Mouse (Mus musculus) lung, postnatal 0 days (tissue): Measurements from ENCODE around the gene Olfr686. TPM values are rescaled to one million over a fixed set of nuclear protein-coding genes. Genes with fewer than 3 reads are reported as not detected.

Experiments used
- ATAC-seq: fragments of 200-750 bp; cut with Nextera tagmentation; 2 replicates; pipeline ENCODE4 v1.8.0; 2017; ENCODE audit warnings: moderate library complexity
- DNase-seq: peaks from one replicate; pipeline ENCODE4 v3.0.0-alpha.2; 2016; ENCODE audit warnings: low spot score
- H3K27ac ChIP-seq: fragments of 300-500 bp; sonication (generic); 2 replicates; pipeline ENCODE4 v1.5.1; 2014; ENCODE audit warnings: antibody characterized with exemption, mild to moderate bottlenecking, low read length, mixed read lengths
- H3K27me3 ChIP-seq: fragments of 300-500 bp; sonication (generic); replicated peaks from 2 replicates; pipeline ENCODE4 v1.6.1; 2014; ENCODE audit warnings: low read length, mixed read lengths; ENCODE audit not compliant: insufficient read depth
- H3K36me3 ChIP-seq: fragments of 300-500 bp; sonication (generic); 2 replicates; pipeline ENCODE4 v1.6.1; 2014; ENCODE audit warnings: low read length, mixed read lengths; ENCODE audit not compliant: insufficient read depth
- H3K4me1 ChIP-seq: fragments of 300-500 bp; sonication (generic); 2 replicates; pipeline ENCODE4 v1.6.1; 2014; ENCODE audit warnings: antibody characterized with exemption, low read depth, low read length, mixed read lengths; ENCODE audit not compliant: insufficient read depth
- H3K4me2 ChIP-seq: fragments of 300-500 bp; sonication (generic); replicated peaks from 2 replicates; pipeline ENCODE4 v1.6.1; 2014; ENCODE audit warnings: low read depth, mild to moderate bottlenecking, low read length, moderate library complexity, mixed read lengths
- H3K4me3 ChIP-seq: fragments of 300-500 bp; sonication (generic); 2 replicates; pipeline ENCODE4 v1.5.1; 2014; ENCODE audit warnings: low read depth, low read length
- H3K9ac ChIP-seq: fragments of 300-500 bp; sonication (generic); replicated peaks from 2 replicates; pipeline ENCODE4 v1.6.1; 2014; ENCODE audit warnings: low read depth, mild to moderate bottlenecking
- H3K9me3 ChIP-seq: fragments of 300-500 bp; sonication (generic); 2 replicates; pipeline ENCODE4 v1.6.1; 2016; ENCODE audit warnings: low read length, mixed read lengths
- CTCF ChIP-seq: IDR thresholded peaks from 2 replicates; pipeline ENCODE4 v1.5.1; 2016; ENCODE audit warnings: antibody characterized with exemption, mild to moderate bottlenecking
- EP300 ChIP-seq: IDR thresholded peaks from 2 replicates; pipeline ENCODE4 v1.6.1; 2016; ENCODE audit warnings: antibody characterized with exemption, mild to moderate bottlenecking, control low read depth
- WGBS: fragments of 180-500 bp; shearing (Covaris S2); extraction: QIAGEN DNeasy Blood & Tissue Kit; methylation state at CpG from one replicate; pipeline ENCODE4 v1.1.7; 2014; 5-methylcytosine and 5-hydroxymethylcytosine counted together
- polyA plus RNA-seq: library from polyadenylated mRNA; unstranded; fragments of >200 nt; fragmentation: Nextera tagmentation; extraction: Ambion mirVana; gene quantifications from 2 replicates; pipeline ENCODE4 v1.2.1, GENCODE M21; 2015

Olfr686 gene
- polyA plus RNA-seq, 1 experiment from 2014 or later = not detected

GRCm38 (mm10) chr7:105226072-105226471 is 18.8 kb upstream of the Olfr686 start:
- no peak overlapping the region for H3K9ac ChIP-seq
- no peak overlapping the region for H3K4me2 ChIP-seq
- no peak overlapping the region for H3K4me3 ChIP-seq
- no peaks in the 10 kb centered on the region for H3K4me1 ChIP-seq
- H3K36me3 ChIP-seq = no peaks in the 10 kb centered on the region
- no peak overlapping the region for H3K27ac ChIP-seq
- DNase-seq (no peak), ATAC-seq (no peak)
- H3K9me3 ChIP-seq = no peaks in the 10 kb centered on the region
- TF ChIP-seq CTCF (peak; percentile 26; the same call in 1 of the 2 replicates), EP300 (no peak)
- H3K27me3 ChIP-seq = no peaks in the 10 kb centered on the region

GRCm38 (mm10) chr7:105218281-105218680 is 11.0 kb upstream of the Olfr686 start:
- Histone ChIP-seq H3K36me3 (no peaks in the 10 kb centered on the region), H3K9me3 (no peaks in the 10 kb centered on the region), H3K4me1 (no peaks in the 10 kb centered on the region), H3K9ac (no peak overlapping the region), H3K4me2 (no peak overlapping the region), H3K27me3 (no peaks in the 10 kb centered on the region), H3K27ac (no peak overlapping the region), H3K4me3 (no peak overlapping the region)
- no peak for ATAC-seq
- DNase-seq = no peak
- WGBS = 61% methylated on average over 4 of the region's 4 CpGs
- TF ChIP-seq CTCF (no peak), EP300 (no peak)

- no peak for TF ChIP-seq EP300
- no peak for TF ChIP-seq CTCF
Measured at GRCm38 (mm10) chr7:105214761-105215160, 7.5 kb upstream of the Olfr686 start.

GRCm38 (mm10) chr7:105185912-105186311 is 21.4 kb downstream of the Olfr686 start, which contains the start of gene Olfr685:
Gene Olfr685 (minus strand): TSS chr7:105186012.
- ATAC-seq (no peak), DNase-seq (no peak)
- no peaks in the 10 kb centered on the region for H3K9me3 ChIP-seq
- no peak within 1 kb of the TSS for H3K4me2 ChIP-seq
- TF ChIP-seq EP300 (no peak), CTCF (no peak)
- H3K4me3 ChIP-seq = no peak within 1 kb of the TSS
- H3K4me1 ChIP-seq = no peaks in the 10 kb centered on the region
- H3K36me3 ChIP-seq = no peaks in the 10 kb centered on the region
- H3K9ac ChIP-seq = no peak within 1 kb of the TSS
- no peaks in the 10 kb centered on the region for H3K27me3 ChIP-seq
- H3K27ac ChIP-seq = no peak within 1 kb of the TSS
- WGBS = 87% methylated on average over 1 of the region's 1 CpGs

More at GRCm38 (mm10) chr7:105214761-105215160, 7.5 kb upstream of the Olfr686 start:
- no peak for DNase-seq
- no peaks in the 10 kb centered on the region for H3K4me1 ChIP-seq
- no peaks in the 10 kb centered on the region for H3K9me3 ChIP-seq
- ATAC-seq = no peak
- H3K4me3 ChIP-seq = no peak overlapping the region
- no peak overlapping the region for H3K4me2 ChIP-seq
- WGBS = 50% methylated on average over 1 of the region's 1 CpGs
- no peaks in the 10 kb centered on the region for H3K27me3 ChIP-seq
- H3K36me3 ChIP-seq = no peaks in the 10 kb centered on the region
- H3K9ac ChIP-seq = no peak overlapping the region
- no peak overlapping the region for H3K27ac ChIP-seq

- Histone ChIP-seq H3K4me3 (no peak overlapping the region), H3K4me2 (no peak overlapping the region), H3K4me1 (no peaks in the 10 kb centered on the region), H3K36me3 (no peaks in the 10 kb centered on the region), H3K27ac (no peak overlapping the region), H3K27me3 (no peaks in the 10 kb centered on the region), H3K9ac (no peak overlapping the region), H3K9me3 (no peaks in the 10 kb centered on the region)
- 35% methylated on average over 4 of the region's 4 CpGs for WGBS
- TF ChIP-seq EP300 (no peak), CTCF (peak; percentile 73)
- ATAC-seq (no peak), DNase-seq (peak; percentile 54)
Measured at GRCm38 (mm10) chr7:105170773-105171172, 36.5 kb downstream of the Olfr686 start.

GRCm38 (mm10) chr7:105163553-105163952 is 43.7 kb downstream of the Olfr686 start, which contains the start of gene Olfr684:
Gene Olfr684 (minus strand): TSS chr7:105163653.
- Histone ChIP-seq H3K4me1 (no peaks in the 10 kb centered on the region), H3K4me2 (no peak within 1 kb of the TSS), H3K36me3 (no peaks in the 10 kb centered on the region), H3K4me3 (no peak within 1 kb of the TSS), H3K27ac (no peak within 1 kb of the TSS), H3K27me3 (no peaks in the 10 kb centered on the region), H3K9ac (no peak within 1 kb of the TSS), H3K9me3 (no peaks in the 10 kb centered on the region)
- TF ChIP-seq CTCF = no peak
- TF ChIP-seq EP300 = no peak
- DNase-seq (no peak), ATAC-seq (no peak)
- 65% methylated on average over 1 of the region's 1 CpGs for WGBS

Other genes starting within 250 kb of the Olfr686 start
- not detected in 2 replicates for gene Olfr670, start 244.9 kb downstream of the Olfr686 start, polyA plus RNA-seq
- gene Olfr671, start 228.4 kb downstream of the Olfr686 start, polyA plus RNA-seq = not detected in 2 replicates
- not detected in 2 replicates for gene Olfr672, start 205.5 kb downstream of the Olfr686 start, polyA plus RNA-seq
- not detected in 2 replicates for gene Olfr675, start 179.0 kb downstream of the Olfr686 start, polyA plus RNA-seq
- gene Olfr676, start 174.8 kb downstream of the Olfr686 start, polyA plus RNA-seq = not detected in 2 replicates
- gene Olfr677, start 156.1 kb downstream of the Olfr686 start, polyA plus RNA-seq = not detected in 2 replicates
- not detected in 2 replicates for gene Olfr678, start 143.0 kb downstream of the Olfr686 start, polyA plus RNA-seq
- gene Olfr679, start 126.3 kb downstream of the Olfr686 start, polyA plus RNA-seq = not detected in 2 replicates
- not detected in 2 replicates for gene Olfr680-ps1, start 114.7 kb downstream of the Olfr686 start, polyA plus RNA-seq
- gene Olfr681, start 90.6 kb downstream of the Olfr686 start, polyA plus RNA-seq = not detected in 2 replicates
- not detected in 2 replicates for gene Olfr683, start 60.5 kb downstream of the Olfr686 start, polyA plus RNA-seq
- not detected in 2 replicates for gene Olfr684, start 43.8 kb downstream of the Olfr686 start, polyA plus RNA-seq
- gene Olfr685, start 21.5 kb downstream of the Olfr686 start, polyA plus RNA-seq = not detected in 2 replicates
- gene Olfr688, start 80.6 kb upstream of the Olfr686 start, polyA plus RNA-seq = not detected in 2 replicates
- not detected in 2 replicates for gene Olfr689, start 103.7 kb upstream of the Olfr686 start, polyA plus RNA-seq
- not detected in 2 replicates for gene Olfr690, start 126.6 kb upstream of the Olfr686 start, polyA plus RNA-seq
- gene Olfr691, start 134.8 kb upstream of the Olfr686 start, polyA plus RNA-seq = not detected in 2 replicates
- gene Olfr692, start 160.7 kb upstream of the Olfr686 start, polyA plus RNA-seq = not detected in 2 replicates
- not detected in 2 replicates for gene Gm5901, start 167.6 kb upstream of the Olfr686 start, polyA plus RNA-seq
- gene Fam160a2, start 192.6 kb upstream of the Olfr686 start, polyA plus RNA-seq = 25.1 and 26.0 TPM in 2 replicates
- gene Cnga4, start 197.1 kb upstream of the Olfr686 start, polyA plus RNA-seq = 0.11 TPM in 1 of 2 replicates, not detected in the other
- 0.06 and 0.12 TPM in 2 replicates for gene Cckbr, start 218.2 kb upstream of the Olfr686 start, polyA plus RNA-seq